Mouse (Mus musculus) heart, embryonic 11.5 days (tissue): ENCODE results near the gene B3gnt5. TPM values are rescaled to one million over a fixed set of nuclear protein-coding genes. Genes with fewer than 3 reads are reported as not detected.
"Not testable (repeated sequence)": the region's sequence is repeated elsewhere in the genome, so short reads cannot be mapped to it uniquely, and the experiment has no call there.

ENCODE experiments used
- ATAC-seq: fragments of 200-750 bp; cut with Nextera tagmentation; replicated peaks from 2 replicates; pipeline ENCODE4 v1.8.0; 2017; ENCODE audit warnings: moderate library complexity; ENCODE audit not compliant: insufficient number of reproducible peaks, low FRiP score, low TSS enrichment
- H3K27ac ChIP-seq: fragments of 300-500 bp; sonication (generic); 2 replicates; pipeline ENCODE4 v1.5.1; 2014; ENCODE audit warnings: mild to moderate bottlenecking, low read depth, low read length
- H3K27me3 ChIP-seq: fragments of 300-500 bp; sonication (generic); 2 replicates; pipeline ENCODE4 v1.6.1; 2014; ENCODE audit warnings: mild to moderate bottlenecking, low read length, mixed read lengths; ENCODE audit not compliant: control insufficient read depth, insufficient read depth
- H3K36me3 ChIP-seq: fragments of 300-500 bp; sonication (generic); 2 replicates; pipeline ENCODE4 v1.6.1; 2014; ENCODE audit warnings: mild to moderate bottlenecking, low read length, moderate library complexity, mixed read lengths; ENCODE audit not compliant: control insufficient read depth, insufficient read depth
- H3K4me1 ChIP-seq: fragments of 300-500 bp; sonication (generic); 2 replicates; pipeline ENCODE4 v1.6.1; 2014; ENCODE audit warnings: low read length; ENCODE audit not compliant: control insufficient read depth, insufficient read depth
- H3K4me2 ChIP-seq: fragments of 300-500 bp; sonication (generic); 2 replicates; pipeline ENCODE4 v1.6.1; 2014; ENCODE audit warnings: mild to moderate bottlenecking, moderate library complexity
- H3K4me3 ChIP-seq: fragments of 300-500 bp; sonication (generic); 2 replicates; pipeline ENCODE4 v1.5.1; 2014; ENCODE audit warnings: low read depth, low read length
- H3K9ac ChIP-seq: fragments of 300-500 bp; sonication (generic); 2 replicates; pipeline ENCODE4 v1.6.1; 2014; ENCODE audit warnings: mild to moderate bottlenecking, low read depth, low read length, moderate library complexity
- H3K9me3 ChIP-seq: fragments of 300-500 bp; sonication (generic); replicated peaks from 2 replicates; pipeline ENCODE4 v1.6.1; 2016; ENCODE audit warnings: low read length; ENCODE audit not compliant: control insufficient read depth
- WGBS: fragments of 180-500 bp; shearing (Covaris S2); extraction: QIAGEN DNeasy Blood & Tissue Kit; methylation state at CpG from one replicate; pipeline ENCODE4 v1.1.7; 2014; ENCODE audit not compliant: insufficient replicate concordance; 5-methylcytosine and 5-hydroxymethylcytosine counted together
- polyA plus RNA-seq: library from polyadenylated mRNA; unstranded; fragments of >200 nt; fragmentation: Nextera tagmentation; extraction: Ambion mirVana; gene quantifications from 2 replicates; pipeline ENCODE4 v1.2.1, GENCODE M21; 2014

The B3gnt5 gene
- 22.4 and 28.7 TPM in 2 replicates for polyA plus RNA-seq

DNA sequence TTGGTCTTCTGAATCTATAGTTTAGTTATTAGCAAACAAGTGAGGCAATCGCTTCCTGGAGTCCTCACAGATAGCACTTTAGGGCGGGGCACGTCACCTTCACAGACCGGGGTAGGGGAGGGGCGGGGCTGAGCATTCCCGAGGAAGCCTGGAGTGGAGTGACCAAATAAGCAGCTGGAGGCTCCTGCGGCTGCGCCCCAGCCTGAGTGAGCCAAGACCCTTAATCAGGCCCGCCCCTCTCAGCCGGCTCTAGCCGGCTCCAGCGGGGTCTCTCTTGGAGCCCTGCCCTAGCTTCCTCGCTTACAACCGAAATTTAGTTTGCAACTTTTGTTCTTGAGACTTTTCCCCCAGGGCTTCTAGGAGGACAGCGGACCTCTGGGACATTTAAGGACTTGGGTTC, at the start of gene B3gnt5:
B3gnt5 (plus strand) TSS at position 135 of the 400 bp plus-strand sequence.
- WGBS = under 1% methylated on average over 15 of the region's 15 CpGs
- Histone ChIP-seq H3K9me3 (no peaks in the 10 kb centered on the region), H3K4me3 (peak within 1 kb of the TSS; percentile 71), H3K4me1 (peaks cover 10% of the 10 kb centered on the region), H3K4me2 (peak within 1 kb of the TSS; percentile 78), H3K27ac (peak within 1 kb of the TSS; percentile 91), H3K27me3 (no peaks in the 10 kb centered on the region), H3K9ac (peak within 1 kb of the TSS; percentile 82), H3K36me3 (peaks cover 3% of the 10 kb centered on the region; the same call in 1 of the 2 replicates)
- peak; percentile 91 for ATAC-seq

DNA sequence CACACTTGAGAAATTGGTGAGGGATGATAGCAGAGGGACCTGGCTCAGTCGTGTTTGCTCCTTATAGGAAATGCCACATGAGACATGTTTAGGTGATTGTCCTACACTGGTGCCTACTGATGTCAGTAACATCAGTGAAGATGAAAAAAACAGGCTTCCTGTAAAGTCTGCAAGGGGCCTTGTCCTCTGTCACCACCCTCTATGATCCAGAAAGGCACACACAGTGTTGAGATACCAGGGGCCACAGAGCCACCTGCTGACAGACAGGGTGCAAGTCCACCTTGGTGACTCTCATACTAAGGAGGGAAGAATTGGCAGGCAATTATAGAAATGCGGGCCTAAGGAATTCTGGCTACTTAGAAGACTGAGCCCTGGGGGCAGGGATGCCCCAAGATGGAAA, 39.0 kb upstream of the B3gnt5 start:
- H3K4me1 ChIP-seq = no peaks in the 10 kb centered on the region
- H3K36me3 ChIP-seq = no peaks in the 10 kb centered on the region
- H3K4me2 ChIP-seq = no peak overlapping the region
- ATAC-seq = no peak
- H3K27me3 ChIP-seq = no peaks in the 10 kb centered on the region
- H3K9ac ChIP-seq = no peak overlapping the region
- H3K4me3 ChIP-seq = no peak overlapping the region
- no peaks in the 10 kb centered on the region for H3K9me3 ChIP-seq
- no peak overlapping the region for H3K27ac ChIP-seq
- 26% methylated on average over 2 of the region's 2 CpGs for WGBS

DNA sequence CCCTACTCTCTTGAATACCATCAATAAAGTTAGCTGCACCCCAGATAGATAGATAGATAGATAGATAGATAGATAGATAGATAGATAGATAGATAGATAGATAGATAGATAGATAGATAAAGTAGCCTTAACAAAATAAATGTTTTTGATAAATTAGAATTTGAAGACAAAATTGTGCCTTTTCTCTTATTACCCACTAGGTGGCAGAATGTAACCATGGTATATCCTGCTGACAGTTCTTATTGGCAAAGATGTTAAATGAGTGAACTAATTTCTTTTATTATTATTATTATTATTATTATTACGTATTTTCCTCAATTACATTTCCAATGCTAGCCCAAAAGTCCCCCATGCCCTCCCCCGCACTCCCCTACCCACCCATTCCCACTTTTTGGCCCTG, 35.9 kb upstream of the B3gnt5 start:
- not testable (repeated sequence) for H3K27me3 ChIP-seq, H3K4me2 ChIP-seq, H3K9ac ChIP-seq, H3K4me3 ChIP-seq, ATAC-seq, H3K36me3 ChIP-seq, H3K27ac ChIP-seq, H3K9me3 ChIP-seq, H3K4me1 ChIP-seq
- 38% methylated on average over 2 of the region's 2 CpGs for WGBS

DNA sequence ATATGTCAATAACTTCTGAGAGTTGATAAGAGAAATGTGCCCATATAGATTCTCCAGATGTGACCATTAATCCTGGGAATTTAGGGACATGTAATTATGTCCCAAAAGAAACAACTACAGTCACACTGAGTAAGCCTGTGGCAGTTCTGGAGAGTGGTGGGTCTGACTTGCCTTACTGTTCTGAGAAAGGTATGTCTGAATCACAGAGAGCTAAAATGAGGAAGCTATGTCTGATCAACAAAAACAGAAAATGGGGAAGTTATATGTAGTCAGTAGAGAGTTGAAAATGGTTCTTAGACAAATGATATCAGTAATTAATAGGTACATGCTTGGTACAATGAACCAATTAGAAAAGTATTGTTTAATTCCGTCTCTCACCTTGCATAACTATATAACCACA, 27.1 kb upstream of the B3gnt5 start:
- no peaks in the 10 kb centered on the region for H3K9me3 ChIP-seq
- H3K4me2 ChIP-seq = no peak overlapping the region
- ATAC-seq = no peak
- 70% methylated on average over 1 of the region's 1 CpGs for WGBS
- H3K27me3 ChIP-seq = no peaks in the 10 kb centered on the region
- H3K4me3 ChIP-seq = no peak overlapping the region
- no peaks in the 10 kb centered on the region for H3K36me3 ChIP-seq
- H3K9ac ChIP-seq = no peak overlapping the region
- no peaks in the 10 kb centered on the region for H3K4me1 ChIP-seq
- no peak overlapping the region for H3K27ac ChIP-seq

DNA sequence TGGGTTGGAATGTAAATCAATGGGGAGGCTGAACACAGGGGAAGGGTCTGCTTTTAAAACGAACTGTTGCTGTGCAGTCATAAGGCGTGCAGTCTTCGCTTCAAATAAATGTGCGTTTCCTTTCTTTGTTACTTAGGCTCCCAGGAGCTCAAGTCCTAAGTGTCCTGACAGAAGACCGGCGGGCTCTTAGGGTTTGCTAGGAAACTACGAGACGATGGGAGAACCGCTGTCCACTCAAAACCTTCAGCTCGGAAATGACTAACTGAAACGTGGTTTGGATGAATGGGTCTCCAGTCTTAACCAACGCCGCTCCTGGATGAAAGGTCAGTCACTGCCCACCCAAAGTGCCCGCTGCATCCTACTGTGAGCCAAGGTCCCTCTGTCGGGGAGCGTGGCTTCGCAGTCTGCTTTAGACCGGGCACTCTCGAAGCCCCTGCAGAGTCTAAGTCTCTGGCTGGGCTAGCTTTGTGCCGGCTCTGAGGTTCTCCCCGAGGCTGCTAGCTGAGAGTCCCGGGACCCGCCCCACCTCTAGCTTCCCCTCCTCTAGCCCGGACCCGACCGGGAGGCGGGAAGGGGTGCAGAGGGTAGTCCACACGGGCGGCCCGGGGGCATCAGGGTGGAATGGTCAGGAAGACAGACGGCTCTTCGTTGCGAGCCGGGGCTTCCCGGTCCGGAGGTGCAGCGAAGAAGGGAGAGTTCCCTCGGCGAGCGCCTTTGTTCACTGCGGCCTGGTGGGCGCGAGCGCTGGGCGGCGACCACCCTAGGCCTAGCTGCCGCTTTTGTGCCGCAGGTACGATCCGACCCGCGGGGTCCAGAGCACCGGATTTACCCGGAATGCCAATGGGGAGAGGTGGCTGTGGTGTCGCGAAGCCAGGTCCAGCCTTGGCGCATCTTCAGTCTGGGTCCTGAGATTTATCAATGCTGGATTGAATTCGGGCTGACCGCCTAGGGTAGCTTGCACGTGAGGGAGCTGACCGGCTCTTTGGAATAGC, 793 bp downstream of the B3gnt5 start:
- Histone ChIP-seq H3K4me3 (peak overlapping the region; percentile 71), H3K9me3 (no peaks in the 10 kb centered on the region), H3K27me3 (no peaks in the 10 kb centered on the region), H3K27ac (peak overlapping the region; percentile 91), H3K36me3 (peaks cover 9% of the 10 kb centered on the region), H3K4me2 (peak overlapping the region; percentile 78), H3K9ac (peak overlapping the region; percentile 82), H3K4me1 (peaks cover 10% of the 10 kb centered on the region)
- ATAC-seq = peak; percentile 74
- under 1% methylated on average over 61 of the region's 61 CpGs for WGBS

DNA sequence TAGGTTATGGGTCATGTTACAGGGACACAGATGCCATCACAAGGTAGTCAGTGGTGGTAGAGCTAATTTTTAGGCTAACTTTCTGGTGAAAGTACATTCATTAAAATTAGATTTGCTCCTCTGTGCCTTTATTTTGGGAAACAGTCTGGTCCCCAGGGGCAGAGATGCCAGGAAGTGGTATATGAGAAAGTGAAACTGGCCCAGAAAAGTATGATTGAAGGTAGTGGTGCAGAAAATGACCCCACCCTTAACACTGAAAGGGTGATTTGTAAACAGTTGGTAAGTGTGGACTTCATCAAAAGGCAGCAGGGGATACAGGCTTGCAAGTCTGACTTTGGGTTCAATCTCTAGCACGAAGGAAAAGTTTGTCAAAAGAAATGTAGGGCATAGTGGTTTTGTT, 1.7 kb downstream of the B3gnt5 start:
- Histone ChIP-seq H3K9me3 (no peaks in the 10 kb centered on the region), H3K27me3 (no peaks in the 10 kb centered on the region), H3K4me3 (peak overlapping the region; percentile 71), H3K4me1 (peaks cover 10% of the 10 kb centered on the region), H3K36me3 (peaks cover 17% of the 10 kb centered on the region), H3K9ac (peak overlapping the region; percentile 82), H3K27ac (no peak overlapping the region), H3K4me2 (peak overlapping the region; percentile 78)
- ATAC-seq = no peak
- WGBS = 57% methylated on average over 1 of the region's 1 CpGs

DNA sequence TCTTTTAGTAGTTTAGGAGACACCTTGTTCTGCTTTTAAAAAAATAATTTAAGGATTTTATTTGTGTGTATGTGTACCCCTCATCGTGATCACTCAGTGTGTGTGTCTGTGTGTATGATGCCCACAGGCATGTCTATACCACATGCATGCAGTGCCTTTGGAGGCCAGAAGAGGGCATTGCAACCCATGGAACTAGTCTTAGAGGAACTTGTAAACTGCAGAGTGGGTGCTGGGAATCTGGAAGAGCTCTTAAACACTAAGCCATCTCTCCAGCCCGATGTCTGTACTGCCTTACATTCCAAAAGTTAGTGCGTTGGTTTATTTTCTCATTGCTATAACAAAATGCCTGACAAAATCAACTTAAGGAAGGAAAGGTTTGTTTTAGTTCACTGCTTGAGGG, 6.1 kb downstream of the B3gnt5 start:
- peaks cover 10% of the 10 kb centered on the region for H3K4me1 ChIP-seq
- H3K9me3 ChIP-seq = no peaks in the 10 kb centered on the region
- H3K4me3 ChIP-seq = no peak overlapping the region
- H3K36me3 ChIP-seq = peaks cover 32% of the 10 kb centered on the region
- H3K27ac ChIP-seq = no peak overlapping the region
- no peak overlapping the region for H3K4me2 ChIP-seq
- WGBS = 92% methylated on average over 3 of the region's 3 CpGs
- no peaks in the 10 kb centered on the region for H3K27me3 ChIP-seq
- H3K9ac ChIP-seq = no peak overlapping the region
- no peak for ATAC-seq

DNA sequence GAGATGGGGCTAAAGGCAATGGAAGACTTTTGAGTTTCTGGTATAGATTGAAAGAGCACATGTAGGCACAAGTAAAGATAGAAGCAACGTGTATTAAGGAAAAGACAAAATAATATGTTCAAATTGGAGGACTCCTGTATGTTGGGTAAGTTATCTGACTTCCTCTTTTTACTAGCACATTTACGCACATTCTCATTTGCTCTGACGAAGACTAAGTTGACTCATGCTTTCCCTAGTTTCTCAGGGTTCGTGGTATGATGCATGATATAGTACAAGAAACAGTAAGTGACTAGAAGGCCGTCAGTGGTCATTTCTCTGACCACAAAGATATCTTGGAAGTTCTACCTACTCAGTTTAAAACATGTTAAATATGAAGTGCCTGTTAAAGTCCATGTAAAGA, 8.0 kb downstream of the B3gnt5 start:
- no peak for ATAC-seq
- peaks cover 32% of the 10 kb centered on the region for H3K36me3 ChIP-seq
- H3K27ac ChIP-seq = no peak overlapping the region
- WGBS = 88% methylated on average over 5 of the region's 5 CpGs
- H3K9me3 ChIP-seq = no peaks in the 10 kb centered on the region
- no peak overlapping the region for H3K9ac ChIP-seq
- H3K4me2 ChIP-seq = no peak overlapping the region
- no peaks in the 10 kb centered on the region for H3K27me3 ChIP-seq
- no peak overlapping the region for H3K4me3 ChIP-seq
- 0 out of 2 replicates have a peak, but pooled peaks cover 3% of the 10 kb centered on the region for H3K4me1 ChIP-seq

DNA sequence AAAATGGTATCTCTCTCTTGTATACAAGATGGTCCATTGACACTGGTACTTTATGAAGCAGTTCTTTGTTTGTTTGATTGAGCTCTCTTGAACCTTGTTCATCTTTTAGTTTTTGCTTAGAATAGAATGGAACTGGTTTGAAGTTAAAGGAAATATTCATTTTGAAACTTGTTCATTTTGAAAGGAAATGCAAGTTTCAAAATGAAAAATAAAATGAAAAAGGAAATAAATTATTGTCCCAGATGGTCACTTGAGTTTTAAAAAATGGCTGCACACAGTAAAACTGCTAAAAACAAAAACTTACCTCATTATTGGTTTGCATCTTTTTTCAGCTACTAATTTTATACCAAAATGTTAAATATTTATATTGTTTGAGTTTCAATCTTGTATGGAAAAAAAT, 12.0 kb downstream of the B3gnt5 start:
- Histone ChIP-seq H3K36me3 (peaks cover 17% of the 10 kb centered on the region), H3K4me1 (no peaks in the 10 kb centered on the region), H3K9ac (no peak overlapping the region), H3K27ac (no peak overlapping the region), H3K4me2 (no peak overlapping the region), H3K27me3 (no peaks in the 10 kb centered on the region), H3K4me3 (no peak overlapping the region), H3K9me3 (no peaks in the 10 kb centered on the region)
- no peak for ATAC-seq
